Mouse (Mus musculus) megakaryocyte, adult 5-6 weeks (primary cell): ENCODE measurements around the gene Gm21974. TPM values are rescaled to one million over a fixed set of nuclear protein-coding genes. Genes with fewer than 3 reads are reported as not detected.

Experiments
- total RNA-seq, 2 experiments: library from RNA; stranded (forward) in 1 of 2; stranded (reverse) in 1 of 2; fragments of 153-499, 151-499 nt in 1 of 2; fragments of 221-1000, 200-1000 nt in 1 of 2; gene quantifications; 2 replicates each; pipeline versions ENCODE4 v1.2.3 to v1.2.4; 2015 to 2017

The Gm21974 gene
- total RNA-seq, 2 experiments from 2014 or later, result not detected

Other genes with a start within 250 kb of the Gm21974 start
- 30.2 and 37.4 TPM in 2 replicates for gene Bcl7c, start 186.5 kb downstream of the Gm21974 start, total RNA-seq (2015)
- gene Bcl7c, start 186.5 kb downstream of the Gm21974 start, total RNA-seq (2017), result 8.6 and 16.6 TPM in 2 replicates
- gene Ctf1, start 182.7 kb downstream of the Gm21974 start, total RNA-seq (2015), result 0.16 TPM in 1 of 2 replicates, not detected in the other
- gene Ctf1, start 182.7 kb downstream of the Gm21974 start, total RNA-seq (2017), result 0.29 TPM in 1 of 2 replicates, not detected in the other
- not detected in 2 replicates for gene Ctf2, start 163.3 kb downstream of the Gm21974 start, total RNA-seq (2015)
- not detected in 2 replicates for gene Ctf2, start 163.3 kb downstream of the Gm21974 start, total RNA-seq (2017)
- gene Fbxl19, start 150.9 kb downstream of the Gm21974 start, total RNA-seq (2015), result 2.1 TPM in 2 replicates
- 5.8 and 6.2 TPM in 2 replicates for gene Fbxl19, start 150.9 kb downstream of the Gm21974 start, total RNA-seq (2017)
- 30.9 and 33.7 TPM in 2 replicates for gene Orai3, start 125.6 kb downstream of the Gm21974 start, total RNA-seq (2015)
- 29.5 and 32.7 TPM in 2 replicates for gene Orai3, start 125.6 kb downstream of the Gm21974 start, total RNA-seq (2017)
- gene Setd1a, start 118.8 kb downstream of the Gm21974 start, total RNA-seq (2015), result 35.2 and 43.3 TPM in 2 replicates
- gene Setd1a, start 118.8 kb downstream of the Gm21974 start, total RNA-seq (2017), result 7.7 and 9.8 TPM in 2 replicates
- not detected in 2 replicates for gene Gm49388, start 109.8 kb downstream of the Gm21974 start, total RNA-seq (2015)
- gene Gm49388, start 109.8 kb downstream of the Gm21974 start, total RNA-seq (2017), result not detected in 2 replicates
- gene Hsd3b7, start 94.8 kb downstream of the Gm21974 start, total RNA-seq (2015), result 27.0 and 30.9 TPM in 2 replicates
- 28.5 and 28.7 TPM in 2 replicates for gene Hsd3b7, start 94.8 kb downstream of the Gm21974 start, total RNA-seq (2017)
- 59.2 and 68.7 TPM in 2 replicates for gene Stx4a, start 71.2 kb downstream of the Gm21974 start, total RNA-seq (2015)
- 37.7 and 45.0 TPM in 2 replicates for gene Stx4a, start 71.2 kb downstream of the Gm21974 start, total RNA-seq (2017)
- 0.04 TPM in 1 of 2 replicates, not detected in the other for gene Stx1b, start 70.9 kb downstream of the Gm21974 start, total RNA-seq (2015)
- not detected in 2 replicates for gene Stx1b, start 70.9 kb downstream of the Gm21974 start, total RNA-seq (2017)
- 16.4 and 22.5 TPM in 2 replicates for gene Zfp646, start 19.2 kb downstream of the Gm21974 start, total RNA-seq (2015)
- 32.2 and 36.8 TPM in 2 replicates for gene Zfp646, start 19.2 kb downstream of the Gm21974 start, total RNA-seq (2017)
- 2.9 and 5.7 TPM in 2 replicates for gene Zfp668, start 18.6 kb downstream of the Gm21974 start, total RNA-seq (2015)
- 1.9 and 3.1 TPM in 2 replicates for gene Zfp668, start 18.6 kb downstream of the Gm21974 start, total RNA-seq (2017)
- gene Prss53, start 4.5 kb downstream of the Gm21974 start, total RNA-seq (2015), result 0.48 TPM in 1 of 2 replicates, not detected in the other
- not detected in 2 replicates for gene Prss53, start 4.5 kb downstream of the Gm21974 start, total RNA-seq (2017)
- gene Vkorc1, start 163 bp upstream of the Gm21974 start, total RNA-seq (2015), result 49.9 and 59.6 TPM in 2 replicates
- gene Vkorc1, start 163 bp upstream of the Gm21974 start, total RNA-seq (2017), result 5.5 and 11.2 TPM in 2 replicates
- gene Bckdk, start 8.6 kb upstream of the Gm21974 start, total RNA-seq (2015), result 45.1 and 47.9 TPM in 2 replicates
- 31.2 and 35.5 TPM in 2 replicates for gene Bckdk, start 8.6 kb upstream of the Gm21974 start, total RNA-seq (2017)
- gene Kat8, start 17.1 kb upstream of the Gm21974 start, total RNA-seq (2015), result 20.1 and 24.6 TPM in 2 replicates
- 22.7 and 23.6 TPM in 2 replicates for gene Kat8, start 17.1 kb upstream of the Gm21974 start, total RNA-seq (2017)
- not detected in 2 replicates for gene Prss8, start 34.6 kb upstream of the Gm21974 start, total RNA-seq (2015)
- gene Prss8, start 34.6 kb upstream of the Gm21974 start, total RNA-seq (2017), result not detected in 2 replicates
- 0.78 and 1.1 TPM in 2 replicates for gene Prss36, start 51.3 kb upstream of the Gm21974 start, total RNA-seq (2015)
- 1.7 TPM in 1 of 2 replicates, not detected in the other for gene Prss36, start 51.3 kb upstream of the Gm21974 start, total RNA-seq (2017)
- gene Fus, start 72.0 kb upstream of the Gm21974 start, total RNA-seq (2015), result 106 and 143 TPM in 2 replicates
- 31.4 and 61.8 TPM in 2 replicates for gene Fus, start 72.0 kb upstream of the Gm21974 start, total RNA-seq (2017)
- gene Pycard, start 98.4 kb upstream of the Gm21974 start, total RNA-seq (2015), result 251 and 323 TPM in 2 replicates
- gene Pycard, start 98.4 kb upstream of the Gm21974 start, total RNA-seq (2017), result 48.0 and 56.5 TPM in 2 replicates
- not detected in 2 replicates for gene Trim72, start 108.5 kb upstream of the Gm21974 start, total RNA-seq (2015)
- not detected in 2 replicates for gene Trim72, start 108.5 kb upstream of the Gm21974 start, total RNA-seq (2017)
- gene Itgam, start 167.2 kb upstream of the Gm21974 start, total RNA-seq (2015), result 209 and 227 TPM in 2 replicates
- 286 and 332 TPM in 2 replicates for gene Itgam, start 167.2 kb upstream of the Gm21974 start, total RNA-seq (2017)
- gene Gm49368, start 167.2 kb upstream of the Gm21974 start, total RNA-seq (2015), result 9.8 and 11.2 TPM in 2 replicates
- gene Gm49368, start 167.2 kb upstream of the Gm21974 start, total RNA-seq (2017), result 0.81 and 2.3 TPM in 2 replicates
- 5.1 and 6.3 TPM in 2 replicates for gene Itgax, start 234.1 kb upstream of the Gm21974 start, total RNA-seq (2015)
- 9.8 and 9.9 TPM in 2 replicates for gene Itgax, start 234.1 kb upstream of the Gm21974 start, total RNA-seq (2017)